ENCODE assay signal across 8 mouse cellular contexts in genomic region chr6:113605224-113605545, GRCm38 (mm10). TPM values are rescaled to one million over a fixed set of nuclear protein-coding genes. Genes with fewer than 3 reads are reported as not detected.
A peak's percentile ranks its signal among the peaks of the same experiment; 100 is the strongest.
DNase-seq lines count a peak whose midpoint lies in the region; ATAC-seq and TF ChIP-seq lines count a peak whose summit lies in the region.

No protein-coding gene starts in this region.

- H3K4me1 ChIP-seq in heart, postnatal 0 days (ENCODE audit: control insufficient read depth, insufficient read depth): peaks cover 18% of the 10 kb centered on the region; the same call in 1 of the 2 replicates
- peaks cover 21% of the 10 kb centered on the region for H3K4me1 ChIP-seq in hindbrain, embryonic 14.5 days (replicated peaks; ENCODE audit: control insufficient read depth, insufficient read depth, low read length)
- H3K4me1 ChIP-seq in midbrain, embryonic 13.5 days (replicated peaks): peaks cover 24% of the 10 kb centered on the region

- no peak for TF ChIP-seq CTCF in heart, postnatal 0 days (IDR thresholded peaks at IDR 0.05; ENCODE audit: low read depth)

- intact Hi-C loops in heart, postnatal 25 days (cut with DNase I): loop anchor here (2.0 to 5.0 kb wide), 2 partner anchors 20 to 73 kb away; partner anchors contain the start of genes Emc3 and Fancd2

- H3K27ac ChIP-seq in heart, postnatal 0 days (ENCODE audit: low read depth): peak overlapping the region; percentile 82
- H3K27ac ChIP-seq in hindbrain, embryonic 14.5 days: peak overlapping the region; percentile 79; the same call in 1 of the 2 replicates
- peak overlapping the region; percentile 68 for H3K27ac ChIP-seq in midbrain, embryonic 13.5 days

- peak overlapping the region; percentile 74 for H3K9ac ChIP-seq in heart, postnatal 0 days (replicated peaks; ENCODE audit: low read depth, low read length)
- H3K9ac ChIP-seq in hindbrain, embryonic 14.5 days: peak overlapping the region; percentile 79
- H3K9ac ChIP-seq in midbrain, embryonic 13.5 days (replicated peaks): peak overlapping the region; percentile 92

- peaks cover 11% of the 10 kb centered on the region; the same call in 1 of the 2 replicates for H3K36me3 ChIP-seq in heart, postnatal 0 days (replicated peaks; ENCODE audit: control insufficient read depth, insufficient read depth, low read length)
- H3K36me3 ChIP-seq in hindbrain, embryonic 14.5 days (replicated peaks; ENCODE audit: control insufficient read depth, insufficient read depth): peaks cover 7% of the 10 kb centered on the region; the same call in 1 of the 2 replicates
- peaks cover 5% of the 10 kb centered on the region; the same call in 1 of the 2 replicates for H3K36me3 ChIP-seq in midbrain, embryonic 13.5 days

- peak overlapping the region; percentile 63 for H3K4me2 ChIP-seq in heart, postnatal 0 days (ENCODE audit: low read depth, low read length)
- peak overlapping the region; percentile 86 for H3K4me2 ChIP-seq in hindbrain, embryonic 14.5 days (replicated peaks)
- peak overlapping the region; percentile 85 for H3K4me2 ChIP-seq in midbrain, embryonic 13.5 days (replicated peaks)

- TF ChIP-seq EP300 in heart, postnatal 0 days (IDR thresholded peaks at IDR 0.05; ENCODE audit: low read depth): no peak

- WGBS in heart, postnatal 0 days: 4% methylated on average over 10 of the region's 10 CpGs
- 4% methylated on average over 10 of the region's 10 CpGs for WGBS in hindbrain, embryonic 14.5 days
- WGBS in midbrain, embryonic 13.5 days: 3% methylated on average over 10 of the region's 10 CpGs

- H3K9me3 ChIP-seq in heart, postnatal 0 days (replicated peaks; ENCODE audit: control insufficient read depth, low read length): no peaks in the 10 kb centered on the region
- H3K9me3 ChIP-seq in hindbrain, embryonic 14.5 days (ENCODE audit: control insufficient read depth, low read length): no peaks in the 10 kb centered on the region
- no peaks in the 10 kb centered on the region for H3K9me3 ChIP-seq in midbrain, embryonic 13.5 days

- DNase-seq in heart, postnatal 0 days (ENCODE audit: low spot score): no peak
- DNase-seq in heart, postnatal 25 days (ENCODE audit: low spot score): no peak
- DNase-seq in adipocyte (ENCODE audit: low spot score): peak; percentile 68
- no peak for DNase-seq in hindbrain, embryonic 14.5 days (ENCODE audit: low spot score)
- DNase-seq in layer of hippocampus, adult 11-12 months (ENCODE audit: low spot score): no peak
- DNase-seq in thymus, postnatal 36 days: no peak
- DNase-seq in frontal cortex, adult 2 months (ENCODE audit: extremely low spot score in 1 of 2, low spot score in 1 of 2): no peak

- no peak; the same call in 1 of the 2 replicates for ATAC-seq in heart, postnatal 0 days (ENCODE audit: insufficient read depth, low read depth)
- peak; percentile 3; the same call in 1 of the 2 replicates for ATAC-seq in hindbrain, embryonic 14.5 days (ENCODE audit: low FRiP score)
- peak; percentile 19; the same call in 1 of the 2 replicates for ATAC-seq in midbrain, embryonic 13.5 days

- H3K27me3 ChIP-seq in heart, postnatal 0 days (ENCODE audit: control insufficient read depth, insufficient read depth, low read length): no peaks in the 10 kb centered on the region
- H3K27me3 ChIP-seq in hindbrain, embryonic 14.5 days (ENCODE audit: control insufficient read depth, insufficient read depth, low read length): no peaks in the 10 kb centered on the region
- H3K27me3 ChIP-seq in midbrain, embryonic 13.5 days: no peaks in the 10 kb centered on the region

- H3K4me3 ChIP-seq in heart, postnatal 0 days (ENCODE audit: low read depth, low read length): peak overlapping the region; percentile 65
- peak overlapping the region; percentile 72 for H3K4me3 ChIP-seq in hindbrain, embryonic 14.5 days (replicated peaks; ENCODE audit: low read length)
- H3K4me3 ChIP-seq in midbrain, embryonic 13.5 days (replicated peaks): peak overlapping the region; percentile 89

RNA-seq across cellular contexts. Expression of gene Brk1, which starts 0.6 kb away (rescaled TPM):
- 174 and 265 TPM in 2 replicates for total RNA-seq in heart, postnatal 0 days (2014; rRNA removed; ENCODE audit: low replicate concordance)
- polyA plus RNA-seq in heart, postnatal 0 days (2015; fragmentation: Nextera tagmentation; extraction: Ambion mirVana): 169 and 173 TPM in 2 replicates
- 10 to 100 TPM; 70.0 to 70.9 TPM for total RNA-seq in heart, postnatal 25 days (2021)
- polyA plus RNA-seq in hindbrain, embryonic 14.5 days (2014; fragmentation: Nextera tagmentation; extraction: Ambion mirVana): 261 and 267 TPM in 2 replicates
- polyA plus RNA-seq in midbrain, embryonic 13.5 days (2015; fragmentation: Nextera tagmentation; extraction: Ambion mirVana): 227 and 229 TPM in 2 replicates
- 371 and 428 TPM in 2 replicates for polyA plus RNA-seq in frontal cortex, adult 2 months (2012; rRNA removed)

RNA-seq across cellular contexts. Expression of gene Fancd2os, which starts 4.7 kb away (rescaled TPM):
- not detected in 2 replicates for total RNA-seq in heart, postnatal 0 days (2014; rRNA removed; ENCODE audit: low replicate concordance)
- polyA plus RNA-seq in heart, postnatal 0 days (2015; fragmentation: Nextera tagmentation; extraction: Ambion mirVana): not detected in 2 replicates
- not detected for total RNA-seq in heart, postnatal 25 days (2021)
- polyA plus RNA-seq in hindbrain, embryonic 14.5 days (2014; fragmentation: Nextera tagmentation; extraction: Ambion mirVana): not detected in 2 replicates
- polyA plus RNA-seq in midbrain, embryonic 13.5 days (2015; fragmentation: Nextera tagmentation; extraction: Ambion mirVana): not detected in 2 replicates
- 0.18 TPM in 1 of 2 replicates, not detected in the other for polyA plus RNA-seq in frontal cortex, adult 2 months (2012; rRNA removed)

RNA-seq across cellular contexts. Expression of gene Vhl, which starts 18.6 kb away (rescaled TPM):
- 23.5 and 24.3 TPM in 2 replicates for total RNA-seq in heart, postnatal 0 days (2014; rRNA removed; ENCODE audit: low replicate concordance)
- polyA plus RNA-seq in heart, postnatal 0 days (2015; fragmentation: Nextera tagmentation; extraction: Ambion mirVana): 17.2 and 18.0 TPM in 2 replicates
- 10 to 100 TPM; 10.7 to 11.7 TPM for total RNA-seq in heart, postnatal 25 days (2021)
- polyA plus RNA-seq in hindbrain, embryonic 14.5 days (2014; fragmentation: Nextera tagmentation; extraction: Ambion mirVana): 86.5 and 96.9 TPM in 2 replicates
- polyA plus RNA-seq in midbrain, embryonic 13.5 days (2015; fragmentation: Nextera tagmentation; extraction: Ambion mirVana): 60.2 and 60.6 TPM in 2 replicates
- polyA plus RNA-seq in frontal cortex, adult 2 months (2012; rRNA removed): 49.0 and 51.4 TPM in 2 replicates

RNA-seq across cellular contexts. Expression of gene Irak2, which starts 33.1 kb away (rescaled TPM):
- total RNA-seq in heart, postnatal 0 days (2014; rRNA removed; ENCODE audit: low replicate concordance): 7.0 and 23.2 TPM in 2 replicates
- 5.8 and 6.3 TPM in 2 replicates for polyA plus RNA-seq in heart, postnatal 0 days (2015; fragmentation: Nextera tagmentation; extraction: Ambion mirVana)
- 10 to 100 TPM in 1 of 2 experiments, 1 to 10 TPM in 1; 9.7 to 10.6 TPM for total RNA-seq in heart, postnatal 25 days (2021)
- 0.95 and 1.4 TPM in 2 replicates for polyA plus RNA-seq in hindbrain, embryonic 14.5 days (2014; fragmentation: Nextera tagmentation; extraction: Ambion mirVana)
- polyA plus RNA-seq in midbrain, embryonic 13.5 days (2015; fragmentation: Nextera tagmentation; extraction: Ambion mirVana): 0.99 and 1.3 TPM in 2 replicates
- 31.3 and 34.9 TPM in 2 replicates for polyA plus RNA-seq in frontal cortex, adult 2 months (2012; rRNA removed)
